In the genomic region with DNA sequence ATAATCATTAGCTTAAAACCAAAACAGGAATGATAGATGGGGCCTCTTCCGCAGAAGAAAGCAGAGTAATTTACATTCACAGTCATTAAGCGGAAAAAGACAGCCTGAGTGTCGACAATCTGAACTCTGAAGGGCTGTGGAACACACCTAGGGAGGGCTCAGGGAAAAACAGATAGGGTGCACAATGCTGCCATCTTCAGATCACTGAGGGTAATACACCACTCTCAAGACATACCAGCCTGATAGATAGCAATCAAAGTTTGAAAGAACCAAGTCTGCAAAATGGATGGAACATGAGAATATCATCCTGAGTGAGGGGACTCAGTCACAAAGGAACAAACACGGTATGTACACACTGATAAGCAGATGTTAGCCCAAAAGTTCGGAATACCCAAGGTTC, we compare ENCODE assay signal across 8 mouse cellular contexts.
DNase-seq lines count a peak whose midpoint lies in the region; ATAC-seq lines count a peak whose summit lies in the region.

No protein-coding gene starts in this region.

- H3K27ac ChIP-seq in embryonic facial prominence, embryonic 14.5 days (replicated peaks; ENCODE audit: low read depth, low read length) = no peak overlapping the region
- no peak overlapping the region for H3K27ac ChIP-seq in hindbrain, embryonic 16.5 days (ENCODE audit: low read depth, low read length)

- H3K4me1 ChIP-seq in embryonic facial prominence, embryonic 14.5 days (ENCODE audit: control insufficient read depth, insufficient read depth, low read length) = no peaks in the 10 kb centered on the region
- no peaks in the 10 kb centered on the region for H3K4me1 ChIP-seq in hindbrain, embryonic 16.5 days (ENCODE audit: control insufficient read depth, insufficient read depth, low read depth, low read length)

- H3K4me2 ChIP-seq in embryonic facial prominence, embryonic 14.5 days (ENCODE audit: low read depth, low read length) = no peak overlapping the region
- no peak overlapping the region for H3K4me2 ChIP-seq in hindbrain, embryonic 16.5 days (ENCODE audit: low read length)

- ATAC-seq in embryonic facial prominence, embryonic 14.5 days (ENCODE audit: low read depth) = peak; percentile 72
- ATAC-seq in hindbrain, embryonic 16.5 days = peak; percentile 85
- peak; percentile 82 for ATAC-seq in megakaryocyte, adult 5-6 weeks (ENCODE audit: poor library complexity, severe bottlenecking)

- no peaks in the 10 kb centered on the region for H3K36me3 ChIP-seq in embryonic facial prominence, embryonic 14.5 days (ENCODE audit: control insufficient read depth, insufficient read depth, low read length)
- H3K36me3 ChIP-seq in hindbrain, embryonic 16.5 days (ENCODE audit: control insufficient read depth, insufficient read depth, low read length) = no peaks in the 10 kb centered on the region

- no peak overlapping the region for H3K4me3 ChIP-seq in embryonic facial prominence, embryonic 14.5 days (ENCODE audit: low read depth, low read length)
- no peak overlapping the region for H3K4me3 ChIP-seq in hindbrain, embryonic 16.5 days (ENCODE audit: low read length)

- 0 out of 2 replicates have a peak, but pooled peaks cover 5% of the 10 kb centered on the region for H3K9me3 ChIP-seq in embryonic facial prominence, embryonic 14.5 days (ENCODE audit: control insufficient read depth, low read length)
- peaks cover 3% of the 10 kb centered on the region; the same call in 1 of the 2 replicates for H3K9me3 ChIP-seq in hindbrain, embryonic 16.5 days (ENCODE audit: control insufficient read depth, low read length)

- no peak overlapping the region for H3K9ac ChIP-seq in embryonic facial prominence, embryonic 14.5 days (ENCODE audit: low read depth, low read length)
- no peak overlapping the region for H3K9ac ChIP-seq in hindbrain, embryonic 16.5 days (ENCODE audit: low read depth, low read length)

- H3K27me3 ChIP-seq in embryonic facial prominence, embryonic 14.5 days (replicated peaks; ENCODE audit: control insufficient read depth, insufficient read depth, low read length) = no peaks in the 10 kb centered on the region
- H3K27me3 ChIP-seq in hindbrain, embryonic 16.5 days (replicated peaks; ENCODE audit: control insufficient read depth, insufficient read depth, low read length) = no peaks in the 10 kb centered on the region

- DNase-seq in adrenal gland, adult (ENCODE audit: inconsistent age in 2 of 2, low spot score in 1 of 2) = peak; percentile 20 to 75
- DNase-seq in adrenal gland, postnatal 4 days (ENCODE audit: low spot score in 2 of 2) = no peak
- DNase-seq in adrenal gland, postnatal 14 days = peak; percentile 40
- DNase-seq in embryonic facial prominence, embryonic 14.5 days (ENCODE audit: low spot score) = peak; percentile 58
- peak; percentile 63 to 85 for DNase-seq in layer of hippocampus, postnatal 14 days (ENCODE audit: low spot score in 2 of 2)
- DNase-seq in skeletal muscle tissue, adult 2 months (ENCODE audit: low read depth, low spot score) = peak; percentile 15

- WGBS in embryonic facial prominence, embryonic 14.5 days = 15% methylated on average over 5 of the region's 5 CpGs
- 10% methylated on average over 5 of the region's 5 CpGs for WGBS in hindbrain, embryonic 16.5 days

Comparison
In these comparisons a context has a peak if more than half of its experiments do, and no peak if none do; other contexts are left out.
1. DNase-seq: peak in adrenal gland, adult (2 of 2), adrenal gland, postnatal 14 days (single experiment), embryonic facial prominence, embryonic 14.5 days (single experiment), layer of hippocampus, postnatal 14 days (2 of 2) and skeletal muscle tissue, adult 2 months (single experiment); none in adrenal gland, postnatal 4 days (0 of 2).
2. Peak in every context shown above with its lines, with median percentiles within 50 percentile points of each other: ATAC-seq.